Mouse (Mus musculus): ENCODE data around the gene Clcnka. TPM values are rescaled to one million over a fixed set of nuclear protein-coding genes. Genes with fewer than 3 reads are reported as not detected.

Gene Clcnka
- total RNA-seq, 2 experiments from 2014 or later, result not detected

Small RNA genes lying within 50 kb of the gene (microRNA-seq; reads per million reads assigned to microRNA genes)
- not detected for gene Gm25690

Other genes starting within 250 kb of the Clcnka start
- gene Rsg1, start 184.8 kb downstream of the Clcnka start, total RNA-seq (2021), result 1 to 10 TPM in 1 of 2 experiments, under 1 TPM in 1; 0.96 to 1.2 TPM
- gene Arhgef19, start 159.2 kb downstream of the Clcnka start, total RNA-seq (2021), result 10 to 100 TPM; 31.2 to 75.4 TPM
- gene Epha2, start 97.5 kb downstream of the Clcnka start, total RNA-seq (2021), result 10 to 100 TPM; 14.4 to 23.6 TPM
- gene Fam131c, start 30.5 kb downstream of the Clcnka start, total RNA-seq (2021), result 1 to 10 TPM; 1.8 to 2.7 TPM
- not detected for gene Clcnkb, start 17.3 kb upstream of the Clcnka start, total RNA-seq (2021)
- gene Hspb7, start 22.1 kb upstream of the Clcnka start, total RNA-seq (2021), result under 1 TPM; 0.33 to 0.46 TPM
- gene Srarp, start 37.4 kb upstream of the Clcnka start, total RNA-seq (2021), result not detected
- gene Zbtb17, start 45.9 kb upstream of the Clcnka start, total RNA-seq (2021), result 10 to 100 TPM; 14.8 to 18.7 TPM
- gene Spen, start 139.9 kb upstream of the Clcnka start, total RNA-seq (2021), result 10 to 100 TPM; 49.9 to 58.3 TPM
- 10 to 100 TPM in 1 of 2 experiments, 1 to 10 TPM in 1; 9.5 to 12.9 TPM for gene Fblim1, start 207.4 kb upstream of the Clcnka start, total RNA-seq (2021)
- gene Tmem82, start 219.9 kb upstream of the Clcnka start, total RNA-seq (2021), result 1 to 10 TPM in 1 of 2 experiments, under 1 TPM in 1; 0.79 to 1.3 TPM
- gene Slc25a34, start 225.1 kb upstream of the Clcnka start, total RNA-seq (2021), result 1 to 10 TPM; 3.0 to 7.0 TPM